Mouse (Mus musculus) forebrain, embryonic 13.5 days (tissue): Measurements from ENCODE around the gene Adipoq. TPM values are rescaled to one million over a fixed set of nuclear protein-coding genes. Genes with fewer than 3 reads are reported as not detected.

Source experiments
- ATAC-seq: fragments of 200-750 bp; cut with Nextera tagmentation; 2 replicates; pipeline ENCODE4 v1.8.0; 2017
- H3K27ac ChIP-seq: fragments of 300-500 bp; sonication (generic); 2 replicates; pipeline ENCODE4 v1.5.1; 2015; ENCODE audit warnings: inconsistent platforms, mild to moderate bottlenecking, moderate library complexity
- H3K27me3 ChIP-seq: fragments of 300-500 bp; sonication (generic); 2 replicates; pipeline ENCODE4 v1.6.1; 2015; ENCODE audit warnings: mild to moderate bottlenecking, inconsistent platforms
- H3K36me3 ChIP-seq: fragments of 300-500 bp; sonication (generic); 2 replicates; pipeline ENCODE4 v1.6.1; 2015; ENCODE audit warnings: mild to moderate bottlenecking, inconsistent platforms; ENCODE audit not compliant: poor library complexity, severe bottlenecking
- H3K4me1 ChIP-seq: fragments of 300-500 bp; sonication (generic); 2 replicates; pipeline ENCODE4 v1.6.1; 2015; ENCODE audit warnings: inconsistent platforms
- H3K4me2 ChIP-seq: fragments of 300-500 bp; sonication (generic); 2 replicates; pipeline ENCODE4 v1.6.1; 2015; ENCODE audit warnings: inconsistent platforms, mild to moderate bottlenecking, moderate library complexity
- H3K4me3 ChIP-seq: fragments of 300-500 bp; sonication (generic); 2 replicates; pipeline ENCODE4 v1.5.1; 2015; ENCODE audit warnings: mild to moderate bottlenecking, inconsistent platforms
- H3K9ac ChIP-seq: fragments of 300-500 bp; sonication (generic); 2 replicates; pipeline ENCODE4 v1.6.1; 2015; ENCODE audit warnings: mild to moderate bottlenecking, inconsistent platforms
- H3K9me3 ChIP-seq: fragments of 300-500 bp; sonication (generic); replicated peaks from 2 replicates; pipeline ENCODE4 v1.6.1; 2016; ENCODE audit warnings: inconsistent platforms
- WGBS: fragments of 180-500 bp; shearing (Covaris S2); methylation state at CpG from one replicate; pipeline ENCODE4 v1.1.7; 2015; 5-methylcytosine and 5-hydroxymethylcytosine counted together
- polyA plus RNA-seq: library from polyadenylated mRNA; unstranded; fragments of >200 nt; fragmentation: Nextera tagmentation; extraction: Ambion mirVana; gene quantifications from 2 replicates; pipeline ENCODE4 v1.2.1, GENCODE M21; 2015

Gene Adipoq
- polyA plus RNA-seq, 1 experiment from 2014 or later, result not detected

DNA sequence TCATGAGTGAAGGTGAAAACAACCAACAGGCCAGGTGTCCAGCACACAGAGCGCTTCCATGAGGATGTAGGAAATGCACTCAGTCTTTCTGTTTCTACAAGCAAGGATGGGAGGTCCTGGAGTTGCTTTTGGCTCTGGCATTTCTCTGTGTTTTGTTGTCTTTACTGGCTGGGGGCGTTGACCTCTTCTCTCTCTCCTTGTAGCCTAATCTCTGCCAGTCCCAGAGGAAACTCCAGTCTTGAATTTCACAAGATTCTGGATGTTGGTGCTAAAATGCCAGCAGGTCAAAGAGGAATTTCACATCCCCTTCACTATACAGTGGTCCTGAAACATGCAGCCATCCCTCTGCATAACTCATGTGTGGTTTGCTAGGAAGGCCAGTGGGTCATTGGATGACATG, 2.6 kb downstream of the Adipoq start:
- H3K4me3 ChIP-seq, result no peak overlapping the region
- no peak for ATAC-seq
- no peak overlapping the region for H3K27ac ChIP-seq
- H3K9ac ChIP-seq, result no peak overlapping the region
- H3K27me3 ChIP-seq, result no peaks in the 10 kb centered on the region
- no peaks in the 10 kb centered on the region for H3K4me1 ChIP-seq
- no peaks in the 10 kb centered on the region for H3K36me3 ChIP-seq
- no peaks in the 10 kb centered on the region for H3K9me3 ChIP-seq
- WGBS, result 77% methylated on average over 2 of the region's 2 CpGs
- H3K4me2 ChIP-seq, result no peak overlapping the region

GRCm38 (mm10) chr16:23149396-23149795, 3.1 kb downstream of the Adipoq start:
- WGBS, result 91% methylated on average over 8 of the region's 8 CpGs
- no peaks in the 10 kb centered on the region for H3K36me3 ChIP-seq
- H3K9me3 ChIP-seq, result no peaks in the 10 kb centered on the region
- no peak overlapping the region for H3K27ac ChIP-seq
- no peak overlapping the region for H3K4me2 ChIP-seq
- no peaks in the 10 kb centered on the region for H3K4me1 ChIP-seq
- no peak overlapping the region for H3K4me3 ChIP-seq
- H3K9ac ChIP-seq, result no peak overlapping the region
- no peaks in the 10 kb centered on the region for H3K27me3 ChIP-seq
- no peak for ATAC-seq

DNA sequence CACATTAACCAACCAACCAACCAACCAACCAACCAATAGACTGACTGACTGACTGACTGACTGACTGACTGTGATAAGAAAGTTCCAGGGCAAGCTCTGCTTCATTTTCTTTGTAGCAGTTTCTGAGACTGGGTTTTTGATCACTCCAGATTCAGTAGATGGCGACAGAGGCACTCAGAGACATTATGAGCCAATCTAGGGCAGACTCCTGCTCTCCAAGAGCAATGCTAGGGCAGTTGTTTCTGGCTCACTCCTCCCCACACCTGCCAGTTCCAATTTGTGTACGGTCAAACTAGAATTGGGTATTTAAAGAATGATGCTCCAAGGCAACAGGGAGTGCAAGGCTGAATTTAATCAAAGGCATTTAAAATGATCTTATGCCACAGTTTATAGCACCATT, 5.1 kb downstream of the Adipoq start:
- no peaks in the 10 kb centered on the region for H3K9me3 ChIP-seq
- H3K4me3 ChIP-seq, result no peak overlapping the region
- ATAC-seq, result no peak
- H3K4me1 ChIP-seq, result no peaks in the 10 kb centered on the region
- H3K9ac ChIP-seq, result no peak overlapping the region
- H3K36me3 ChIP-seq, result no peaks in the 10 kb centered on the region
- H3K27me3 ChIP-seq, result no peaks in the 10 kb centered on the region
- WGBS, result 28% methylated on average over 2 of the region's 2 CpGs
- no peak overlapping the region for H3K4me2 ChIP-seq
- no peak overlapping the region for H3K27ac ChIP-seq

- Histone ChIP-seq H3K4me2 (no peak overlapping the region), H3K36me3 (no peaks in the 10 kb centered on the region), H3K27me3 (no peaks in the 10 kb centered on the region), H3K9me3 (no peaks in the 10 kb centered on the region), H3K4me3 (no peak overlapping the region), H3K27ac (no peak overlapping the region), H3K9ac (no peak overlapping the region), H3K4me1 (no peaks in the 10 kb centered on the region)
- 81% methylated on average over 5 of the region's 5 CpGs for WGBS
- ATAC-seq, result no peak
Measured at GRCm38 (mm10) chr16:23154261-23154660, 7.9 kb downstream of the Adipoq start.

DNA sequence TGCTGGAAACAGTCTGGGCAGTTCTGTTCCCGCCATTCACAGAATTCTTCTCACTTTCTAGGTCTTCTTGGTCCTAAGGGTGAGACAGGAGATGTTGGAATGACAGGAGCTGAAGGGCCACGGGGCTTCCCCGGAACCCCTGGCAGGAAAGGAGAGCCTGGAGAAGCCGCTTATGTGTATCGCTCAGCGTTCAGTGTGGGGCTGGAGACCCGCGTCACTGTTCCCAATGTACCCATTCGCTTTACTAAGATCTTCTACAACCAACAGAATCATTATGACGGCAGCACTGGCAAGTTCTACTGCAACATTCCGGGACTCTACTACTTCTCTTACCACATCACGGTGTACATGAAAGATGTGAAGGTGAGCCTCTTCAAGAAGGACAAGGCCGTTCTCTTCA, 10.7 kb downstream of the Adipoq start:
- H3K27me3 ChIP-seq, result no peaks in the 10 kb centered on the region
- H3K27ac ChIP-seq, result no peak overlapping the region
- no peak overlapping the region for H3K4me3 ChIP-seq
- no peaks in the 10 kb centered on the region for H3K36me3 ChIP-seq
- no peaks in the 10 kb centered on the region for H3K4me1 ChIP-seq
- WGBS, result 92% methylated on average over 13 of the region's 13 CpGs
- H3K9ac ChIP-seq, result no peak overlapping the region
- no peak overlapping the region for H3K4me2 ChIP-seq
- no peak for ATAC-seq
- H3K9me3 ChIP-seq, result no peaks in the 10 kb centered on the region

GRCm38 (mm10) chr16:23158292-23158691, 12.0 kb downstream of the Adipoq start:
- Histone ChIP-seq H3K27me3 (no peaks in the 10 kb centered on the region), H3K9me3 (no peaks in the 10 kb centered on the region), H3K9ac (no peak overlapping the region), H3K4me1 (no peaks in the 10 kb centered on the region), H3K27ac (no peak overlapping the region), H3K4me3 (no peak overlapping the region), H3K36me3 (no peaks in the 10 kb centered on the region), H3K4me2 (no peak overlapping the region)
- WGBS, result 90% methylated on average over 7 of the region's 7 CpGs
- ATAC-seq, result no peak

GRCm38 (mm10) chr16:23158957-23159356, 12.6 kb downstream of the Adipoq start:
- no peak for ATAC-seq

GRCm38 (mm10) chr16:23159749-23160148, 13.4 kb downstream of the Adipoq start:
- no peak overlapping the region for H3K4me3 ChIP-seq
- H3K4me2 ChIP-seq, result no peak overlapping the region
- ATAC-seq, result no peak
- H3K27ac ChIP-seq, result no peak overlapping the region
- no peaks in the 10 kb centered on the region for H3K27me3 ChIP-seq
- 59% methylated on average over 2 of the region's 2 CpGs for WGBS
- no peaks in the 10 kb centered on the region for H3K36me3 ChIP-seq
- no peaks in the 10 kb centered on the region for H3K4me1 ChIP-seq
- H3K9ac ChIP-seq, result no peak overlapping the region
- H3K9me3 ChIP-seq, result no peaks in the 10 kb centered on the region

More at GRCm38 (mm10) chr16:23158957-23159356, 12.6 kb downstream of the Adipoq start:
- Histone ChIP-seq H3K9me3 (no peaks in the 10 kb centered on the region), H3K27me3 (no peaks in the 10 kb centered on the region), H3K4me2 (no peak overlapping the region), H3K9ac (no peak overlapping the region), H3K4me1 (no peaks in the 10 kb centered on the region), H3K27ac (no peak overlapping the region), H3K4me3 (no peak overlapping the region), H3K36me3 (no peaks in the 10 kb centered on the region)
- WGBS, result 65% methylated on average over 2 of the region's 2 CpGs

DNA sequence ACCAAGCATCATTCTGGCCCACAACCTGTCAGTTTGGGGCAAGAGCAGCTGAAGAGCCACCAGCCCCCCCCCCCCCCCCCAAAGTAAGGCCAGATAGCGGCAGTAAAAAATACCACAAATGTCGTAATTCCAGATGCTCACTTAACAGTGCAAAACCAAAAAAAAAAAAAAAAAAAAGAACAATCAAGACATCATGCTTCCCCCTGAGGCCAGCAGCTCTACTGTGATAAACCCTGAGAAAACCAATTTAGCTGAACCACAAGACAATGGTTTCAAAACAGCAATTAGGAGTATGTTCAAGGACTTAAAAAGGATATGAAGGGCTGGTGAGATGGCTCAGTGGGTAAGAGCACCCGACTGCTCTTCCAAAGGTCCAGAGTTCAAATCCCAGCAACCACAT, 15.8 kb downstream of the Adipoq start:
- ATAC-seq, result no peak
- H3K9me3 ChIP-seq, result no peaks in the 10 kb centered on the region
- H3K36me3 ChIP-seq, result no peaks in the 10 kb centered on the region
- H3K4me2 ChIP-seq, result no peak overlapping the region
- H3K4me3 ChIP-seq, result no peak overlapping the region
- 86% methylated on average over 3 of the region's 3 CpGs for WGBS
- H3K9ac ChIP-seq, result no peak overlapping the region
- no peaks in the 10 kb centered on the region for H3K27me3 ChIP-seq
- no peak overlapping the region for H3K27ac ChIP-seq
- H3K4me1 ChIP-seq, result no peaks in the 10 kb centered on the region

- H3K4me1 ChIP-seq, result no peaks in the 10 kb centered on the region
- H3K27ac ChIP-seq, result no peak overlapping the region
- H3K9ac ChIP-seq, result no peak overlapping the region
- no peaks in the 10 kb centered on the region for H3K36me3 ChIP-seq
- H3K4me2 ChIP-seq, result no peak overlapping the region
- no peak for ATAC-seq
- H3K4me3 ChIP-seq, result no peak overlapping the region
- H3K27me3 ChIP-seq, result no peaks in the 10 kb centered on the region
- 78% methylated on average over 6 of the region's 6 CpGs for WGBS
- no peaks in the 10 kb centered on the region for H3K9me3 ChIP-seq
Measured at GRCm38 (mm10) chr16:23164443-23164842, 18.1 kb downstream of the Adipoq start.

DNA sequence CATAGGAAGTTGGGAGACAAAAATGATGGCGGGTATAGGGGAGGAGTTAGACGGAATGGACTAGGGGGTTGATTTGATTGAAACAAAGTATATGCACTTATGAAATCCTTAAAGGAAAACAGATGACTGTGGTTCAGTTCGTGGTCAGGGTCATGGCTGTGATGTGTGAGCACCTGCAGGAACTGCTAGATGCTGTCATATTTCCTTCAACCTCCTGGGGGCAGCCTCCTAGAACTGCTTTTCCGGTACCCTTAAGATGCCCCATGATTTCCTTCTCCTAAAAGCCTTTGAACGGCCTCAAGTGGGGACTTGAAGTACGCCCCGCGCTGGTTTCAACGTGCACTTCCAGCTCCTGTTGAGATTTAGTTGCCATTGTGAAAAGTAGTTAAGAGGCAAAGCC, 19.1 kb downstream of the Adipoq start:
- Histone ChIP-seq H3K27me3 (no peaks in the 10 kb centered on the region), H3K9ac (no peak overlapping the region), H3K27ac (no peak overlapping the region), H3K4me3 (no peak overlapping the region), H3K4me2 (no peak overlapping the region), H3K9me3 (no peaks in the 10 kb centered on the region), H3K4me1 (no peaks in the 10 kb centered on the region), H3K36me3 (no peaks in the 10 kb centered on the region)
- WGBS, result 43% methylated on average over 9 of the region's 9 CpGs
- no peak for ATAC-seq

GRCm38 (mm10) chr16:23166646-23167045, 20.3 kb downstream of the Adipoq start:
- H3K27me3 ChIP-seq, result no peaks in the 10 kb centered on the region
- no peaks in the 10 kb centered on the region for H3K9me3 ChIP-seq
- H3K4me3 ChIP-seq, result no peak overlapping the region
- no peaks in the 10 kb centered on the region for H3K36me3 ChIP-seq
- H3K27ac ChIP-seq, result no peak overlapping the region
- H3K4me1 ChIP-seq, result no peaks in the 10 kb centered on the region
- WGBS, result 93% methylated on average over 1 of the region's 1 CpGs
- no peak overlapping the region for H3K4me2 ChIP-seq
- no peak overlapping the region for H3K9ac ChIP-seq
- ATAC-seq, result no peak

- H3K27me3 ChIP-seq, result no peaks in the 10 kb centered on the region
- ATAC-seq, result no peak
- H3K4me3 ChIP-seq, result no peak overlapping the region
- WGBS, result 80% methylated on average over 5 of the region's 5 CpGs
- H3K4me1 ChIP-seq, result no peaks in the 10 kb centered on the region
- H3K27ac ChIP-seq, result no peak overlapping the region
- H3K36me3 ChIP-seq, result no peaks in the 10 kb centered on the region
- H3K4me2 ChIP-seq, result no peak overlapping the region
- H3K9ac ChIP-seq, result no peak overlapping the region
- H3K9me3 ChIP-seq, result no peaks in the 10 kb centered on the region
Measured at GRCm38 (mm10) chr16:23167079-23167478, 20.7 kb downstream of the Adipoq start.
